Mouse (Mus musculus) G1E (cell line): ENCODE results near the gene Gkap1. TPM values are rescaled to one million over a fixed set of nuclear protein-coding genes. Genes with fewer than 3 reads are reported as not detected.

Experiments
- ATAC-seq: 2 replicates; pipeline ENCODE4 v1.8.0; 2016; ENCODE audit warnings: mild to moderate bottlenecking; ENCODE audit not compliant: insufficient number of reproducible peaks, poor library complexity, low FRiP score, severe bottlenecking; ENCODE audit errors: extremely low read depth
- DNase-seq: peaks from one replicate; pipeline ENCODE4 v3.0.0; 2012; ENCODE audit warnings: low spot score
- H3K27me3 ChIP-seq: 2 replicates; pipeline ENCODE4 v1.6.1; 2012; ENCODE audit warnings: mild to moderate bottlenecking, low read length, inconsistent platforms; ENCODE audit not compliant: insufficient read depth
- H3K36me3 ChIP-seq: replicated peaks from 2 replicates; pipeline ENCODE3; 2012; ENCODE audit warnings: mild to moderate bottlenecking, inconsistent platforms
- H3K4me1 ChIP-seq: 2 replicates; pipeline ENCODE4 v1.6.1; 2012; ENCODE audit warnings: low read depth, low read length, inconsistent platforms, mixed read lengths; ENCODE audit not compliant: insufficient read depth
- H3K4me3 ChIP-seq: 2 replicates; pipeline ENCODE4 v1.5.1; 2012; ENCODE audit warnings: low read depth, mild to moderate bottlenecking, inconsistent platforms, low read length, moderate library complexity, mixed read lengths
- H3K9me3 ChIP-seq: replicated peaks from 2 replicates; pipeline ENCODE4 v1.6.1; 2012; ENCODE audit warnings: inconsistent platforms
- CTCF ChIP-seq: IDR thresholded peaks from 2 replicates; pipeline ENCODE4 v1.5.1; 2012; ENCODE audit warnings: low read depth, low read length, inconsistent platforms, mixed read lengths
- GATA1 ChIP-seq: IDR thresholded peaks from 2 replicates; pipeline ENCODE4 v1.6.1; 2012; ENCODE audit warnings: borderline replicate concordance, low read length, inconsistent platforms, mixed read lengths
- GATA2 ChIP-seq: IDR thresholded peaks from 2 replicates; pipeline ENCODE4 v1.6.1; 2012; ENCODE audit warnings: low read depth, low read length, inconsistent platforms, borderline replicate concordance
- POLR2AphosphoS5 ChIP-seq: IDR thresholded peaks from 2 replicates; pipeline ENCODE4 v1.6.1; 2012; ENCODE audit warnings: low read depth, low read length, inconsistent platforms; ENCODE audit not compliant: insufficient replicate concordance
- TAL1 ChIP-seq: conservative IDR thresholded peaks from 2 replicates; pipeline ENCODE4 v1.6.1; 2012; ENCODE audit warnings: low read depth, low read length, inconsistent platforms, mixed read lengths
- polyA plus RNA-seq: library from polyadenylated mRNA; stranded (reverse); fragments of >175 nt; gene quantifications from 2 replicates; pipeline ENCODE4 v1.2.3, GENCODE M21; 2012
- total RNA-seq, 2 experiments: library from RNA; stranded (forward) in 1 of 2; stranded (reverse) in 1 of 2; fragments of 200-1000 nt in 1 of 2; fragments of >200 nt in 1 of 2; fragmentation: Nextera tagmentation in 1 of 2; gene quantifications; 2 replicates each; pipeline ENCODE4 v1.2.3; 2014 to 2017

The Gkap1 gene
- total and polyA plus RNA-seq, 3 experiments, result 0.98 to 29.0 (median 4.1) TPM

GRCm38 (mm10) chr13:58191516-58191915 is 84.0 kb downstream of the Gkap1 start:
- Histone ChIP-seq H3K36me3 (peaks cover 91% of the 10 kb centered on the region), H3K9me3 (no peaks in the 10 kb centered on the region), H3K4me3 (no peak overlapping the region), H3K27me3 (no peaks in the 10 kb centered on the region), H3K4me1 (peaks cover 2% of the 10 kb centered on the region)
- TF ChIP-seq CTCF (no peak), TAL1 (no peak), GATA2 (no peak), GATA1 (no peak), POLR2AphosphoS5 (no peak)
- ATAC-seq, result no peak
- DNase-seq, result no peak

- DNase-seq (no peak), ATAC-seq (no peak)
- no peaks in the 10 kb centered on the region for H3K27me3 ChIP-seq
- TF ChIP-seq CTCF (no peak), GATA1 (no peak), POLR2AphosphoS5 (no peak), TAL1 (no peak), GATA2 (no peak)
- H3K9me3 ChIP-seq, result no peaks in the 10 kb centered on the region
- no peaks in the 10 kb centered on the region; the same call in none of the 2 replicates for H3K4me1 ChIP-seq
- no peak overlapping the region for H3K4me3 ChIP-seq
- peaks cover 89% of the 10 kb centered on the region for H3K36me3 ChIP-seq
Observed at GRCm38 (mm10) chr13:58189473-58189872, 86.0 kb downstream of the Gkap1 start.

GRCm38 (mm10) chr13:58188412-58188811 is 87.1 kb downstream of the Gkap1 start:
- Histone ChIP-seq H3K27me3 (no peaks in the 10 kb centered on the region), H3K4me1 (no peaks in the 10 kb centered on the region; the same call in none of the 2 replicates), H3K36me3 (peaks cover 90% of the 10 kb centered on the region), H3K9me3 (no peaks in the 10 kb centered on the region), H3K4me3 (no peak overlapping the region)
- DNase-seq, result peak; percentile 31
- ATAC-seq, result peak; percentile 49
- no peak for TF ChIP-seq GATA2
- no peak for TF ChIP-seq TAL1
- no peak for TF ChIP-seq POLR2AphosphoS5
- peak; percentile 75 for TF ChIP-seq CTCF
- TF ChIP-seq GATA1, result no peak

- Histone ChIP-seq H3K36me3 (peaks cover 92% of the 10 kb centered on the region), H3K27me3 (no peaks in the 10 kb centered on the region), H3K4me1 (no peaks in the 10 kb centered on the region; the same call in none of the 2 replicates), H3K9me3 (no peaks in the 10 kb centered on the region), H3K4me3 (no peak overlapping the region)
- DNase-seq (no peak), ATAC-seq (no peak)
- TF ChIP-seq GATA1 (no peak), GATA2 (no peak), TAL1 (no peak), POLR2AphosphoS5 (no peak), CTCF (no peak)
Observed at GRCm38 (mm10) chr13:58187751-58188150, 87.7 kb downstream of the Gkap1 start.

GRCm38 (mm10) chr13:58186281-58186680 is 89.2 kb downstream of the Gkap1 start:
- H3K4me1 ChIP-seq, result no peaks in the 10 kb centered on the region; the same call in none of the 2 replicates
- peaks cover 92% of the 10 kb centered on the region for H3K36me3 ChIP-seq

GRCm38 (mm10) chr13:58184111-58184510 is 91.4 kb downstream of the Gkap1 start:
- H3K27me3 ChIP-seq, result no peaks in the 10 kb centered on the region
- H3K4me1 ChIP-seq, result no peaks in the 10 kb centered on the region
- no peak for DNase-seq
- ATAC-seq, result no peak
- no peaks in the 10 kb centered on the region for H3K9me3 ChIP-seq
- no peak for TF ChIP-seq POLR2AphosphoS5
- TF ChIP-seq TAL1, result no peak
- TF ChIP-seq GATA1, result no peak
- TF ChIP-seq CTCF, result no peak
- TF ChIP-seq GATA2, result no peak
- peaks cover 94% of the 10 kb centered on the region for H3K36me3 ChIP-seq
- H3K4me3 ChIP-seq, result no peak overlapping the region

More at GRCm38 (mm10) chr13:58186281-58186680, 89.2 kb downstream of the Gkap1 start:
- TF ChIP-seq GATA1 (no peak), CTCF (no peak), GATA2 (no peak), POLR2AphosphoS5 (no peak), TAL1 (no peak)
- H3K9me3 ChIP-seq, result no peaks in the 10 kb centered on the region
- DNase-seq (no peak), ATAC-seq (no peak)
- no peaks in the 10 kb centered on the region for H3K27me3 ChIP-seq
- H3K4me3 ChIP-seq, result no peak overlapping the region

Other genes starting within 250 kb of the Gkap1 start
- gene Klhl3, start 162.1 kb downstream of the Gkap1 start, total RNA-seq (2014; fragmentation: Nextera tagmentation), result not detected in 2 replicates
- gene Klhl3, start 162.1 kb downstream of the Gkap1 start, total RNA-seq (2017), result 0.05 and 0.06 TPM in 2 replicates
- gene Klhl3, start 162.1 kb downstream of the Gkap1 start, polyA plus RNA-seq, result not detected in 2 replicates
- 63.4 and 64.9 TPM in 2 replicates for gene Hnrnpa0, start 147.1 kb downstream of the Gkap1 start, total RNA-seq (2014; fragmentation: Nextera tagmentation)
- gene Hnrnpa0, start 147.1 kb downstream of the Gkap1 start, total RNA-seq (2017), result 73.3 and 78.5 TPM in 2 replicates
- gene Hnrnpa0, start 147.1 kb downstream of the Gkap1 start, polyA plus RNA-seq, result 550 and 843 TPM in 2 replicates
- 63.2 and 66.5 TPM in 2 replicates for gene Idnk, start 118.0 kb downstream of the Gkap1 start, total RNA-seq (2014; fragmentation: Nextera tagmentation)
- 46.4 and 46.7 TPM in 2 replicates for gene Idnk, start 118.0 kb downstream of the Gkap1 start, total RNA-seq (2017)
- 14.8 and 16.2 TPM in 2 replicates for gene Idnk, start 118.0 kb downstream of the Gkap1 start, polyA plus RNA-seq
- gene Ubqln1, start 60.0 kb downstream of the Gkap1 start, total RNA-seq (2014; fragmentation: Nextera tagmentation), result 103 and 105 TPM in 2 replicates
- 78.1 and 84.1 TPM in 2 replicates for gene Ubqln1, start 60.0 kb downstream of the Gkap1 start, total RNA-seq (2017)
- 81.7 and 84.0 TPM in 2 replicates for gene Ubqln1, start 60.0 kb downstream of the Gkap1 start, polyA plus RNA-seq
- gene Kif27, start 83.4 kb upstream of the Gkap1 start, total RNA-seq (2014; fragmentation: Nextera tagmentation), result not detected in 2 replicates
- gene Kif27, start 83.4 kb upstream of the Gkap1 start, total RNA-seq (2017), result 0.05 and 0.06 TPM in 2 replicates
- not detected in 2 replicates for gene Kif27, start 83.4 kb upstream of the Gkap1 start, polyA plus RNA-seq
- 17.1 and 21.5 TPM in 2 replicates for gene 2210016F16Rik, start 109.5 kb upstream of the Gkap1 start, total RNA-seq (2014; fragmentation: Nextera tagmentation)
- 19.3 and 22.8 TPM in 2 replicates for gene 2210016F16Rik, start 109.5 kb upstream of the Gkap1 start, total RNA-seq (2017)
- 12.7 and 18.1 TPM in 2 replicates for gene 2210016F16Rik, start 109.5 kb upstream of the Gkap1 start, polyA plus RNA-seq
- 161 and 170 TPM in 2 replicates for gene Rmi1, start 126.5 kb upstream of the Gkap1 start, total RNA-seq (2014; fragmentation: Nextera tagmentation)
- 74.5 and 95.0 TPM in 2 replicates for gene Rmi1, start 126.5 kb upstream of the Gkap1 start, total RNA-seq (2017)
- 29.8 and 31.4 TPM in 2 replicates for gene Rmi1, start 126.5 kb upstream of the Gkap1 start, polyA plus RNA-seq
- 1,619 and 1,730 TPM in 2 replicates for gene Hnrnpk, start 127.6 kb upstream of the Gkap1 start, total RNA-seq (2014; fragmentation: Nextera tagmentation)
- gene Hnrnpk, start 127.6 kb upstream of the Gkap1 start, total RNA-seq (2017), result 2,025 and 2,332 TPM in 2 replicates
- 837 and 1,008 TPM in 2 replicates for gene Hnrnpk, start 127.6 kb upstream of the Gkap1 start, polyA plus RNA-seq